12 mouse cellular contexts compared by ENCODE assay signal in the genomic region with DNA sequence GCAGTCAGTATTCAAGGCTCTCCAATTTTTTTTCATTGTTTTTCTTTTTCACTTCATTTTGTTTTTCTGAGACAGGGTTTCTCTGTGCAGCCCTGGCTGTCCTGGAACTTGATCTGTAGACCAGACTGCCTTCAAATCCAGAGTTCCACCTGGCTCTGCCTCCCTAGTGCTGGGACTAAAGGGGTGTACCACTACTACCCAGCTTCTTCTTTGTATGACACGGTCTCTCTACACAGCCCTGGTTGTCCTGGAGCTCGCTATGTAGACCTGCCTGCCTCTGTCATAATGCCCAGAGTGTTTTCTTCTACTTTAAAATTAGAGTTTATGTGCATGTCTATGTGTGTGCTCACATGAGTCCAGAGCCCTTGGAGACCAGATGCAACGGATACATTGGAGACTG. TPM values are rescaled to one million over a fixed set of nuclear protein-coding genes. Genes with fewer than 3 reads are reported as not detected.
DNase-seq lines count a peak whose midpoint lies in the region; ATAC-seq and TF ChIP-seq lines count a peak whose summit lies in the region.
"Had no signal": no experiment of that assay in that cellular context is flagged by ENCODE, and none has a peak within 500 bp of the region (broad histone marks: within the 10 kb centered on the region; RNA-seq: fewer than 3 reads in every experiment).

No protein-coding gene starts in this region.

- no peaks in the 10 kb centered on the region for H3K27me3 ChIP-seq in heart, embryonic 14.5 days (ENCODE audit: control insufficient read depth, insufficient read depth, low read length)
- H3K27me3 ChIP-seq in lung, embryonic 14.5 days (ENCODE audit: insufficient read depth, low read length), result no peaks in the 10 kb centered on the region
- H3K27me3 ChIP-seq in liver, embryonic 13.5 days, result no peaks in the 10 kb centered on the region
- H3K27me3 ChIP-seq: embryonic facial prominence, embryonic 12.5 days had no signal

- no peak overlapping the region for H3K4me3 ChIP-seq in heart, embryonic 14.5 days (ENCODE audit: control insufficient read depth in 1 of 2, insufficient read depth in 1 of 2, low read depth in 1 of 2, low read length in 2 of 2)
- no peak overlapping the region for H3K4me3 ChIP-seq in lung, embryonic 14.5 days (ENCODE audit: low read depth, low read length)
- no peak overlapping the region for H3K4me3 ChIP-seq in bone marrow macrophage, adult 2 months (ENCODE audit: insufficient read depth, low read length)
- H3K4me3 ChIP-seq in liver, embryonic 13.5 days (replicated peaks), result no peak overlapping the region
- H3K4me3 ChIP-seq: embryonic facial prominence, embryonic 12.5 days had no signal

- no peak for ATAC-seq in heart, embryonic 14.5 days (ENCODE audit: insufficient number of reproducible peaks, insufficient read depth, low FRiP score, low read depth)
- ATAC-seq in lung, embryonic 14.5 days (ENCODE audit: insufficient read depth), result no peak
- peak; percentile 51 for ATAC-seq in liver, embryonic 13.5 days (ENCODE audit: low read depth)
- ATAC-seq: forebrain, postnatal 0 days had no signal

- no peak overlapping the region for H3K9ac ChIP-seq in heart, embryonic 14.5 days (ENCODE audit: low read length)
- H3K9ac ChIP-seq in lung, embryonic 14.5 days, result no peak overlapping the region
- peak overlapping the region; percentile 53 for H3K9ac ChIP-seq in liver, embryonic 13.5 days
- H3K9ac ChIP-seq: embryonic facial prominence, embryonic 12.5 days; forebrain, postnatal 0 days had no signal

- H3K36me3 ChIP-seq in heart, embryonic 14.5 days (ENCODE audit: control insufficient read depth, insufficient read depth, low read length), result no peaks in the 10 kb centered on the region
- H3K36me3 ChIP-seq in lung, embryonic 14.5 days (ENCODE audit: insufficient read depth), result no peaks in the 10 kb centered on the region
- no peaks in the 10 kb centered on the region for H3K36me3 ChIP-seq in liver, embryonic 13.5 days
- H3K36me3 ChIP-seq: embryonic facial prominence, embryonic 12.5 days had no signal

- no peaks in the 10 kb centered on the region for H3K9me3 ChIP-seq in heart, embryonic 14.5 days (ENCODE audit: control insufficient read depth, low read length)
- H3K9me3 ChIP-seq in lung, embryonic 14.5 days (ENCODE audit: low read depth, low read length), result no peaks in the 10 kb centered on the region
- no peaks in the 10 kb centered on the region for H3K9me3 ChIP-seq in liver, embryonic 13.5 days (replicated peaks)
- H3K9me3 ChIP-seq: embryonic facial prominence, embryonic 12.5 days had no signal

- no peak for DNase-seq in heart, adult 18-20 months
- DNase-seq in lung, embryonic 14.5 days, result no peak
- no peak for DNase-seq in lung, postnatal 10 days
- no peak for DNase-seq in liver, embryonic 13.5 days
- DNase-seq in cerebellum, adult 9-11 months, result no peak
- no peak for DNase-seq in frontal cortex, adult 2 months (ENCODE audit: extremely low spot score in 1 of 2, low spot score in 1 of 2)
- DNase-seq: adrenal gland, postnatal 25 days; cerebellum, adult 8-10 months; forebrain, postnatal 0 days had no signal

- peak overlapping the region; percentile 35 to 86; a peak in 2 of 4 replicates for H3K27ac ChIP-seq in heart, embryonic 14.5 days (replicated peaks in 1 of 2; ENCODE audit: control insufficient read depth in 1 of 2, insufficient read depth in 1 of 2, low read depth in 2 of 2, low read length in 2 of 2)
- H3K27ac ChIP-seq in lung, embryonic 14.5 days (ENCODE audit: low read depth), result peak overlapping the region; percentile 26; the same call in 1 of the 2 replicates
- H3K27ac ChIP-seq in bone marrow macrophage, adult 2 months (ENCODE audit: insufficient read depth, low read depth, low read length), result peak overlapping the region; percentile 87
- H3K27ac ChIP-seq in liver, embryonic 13.5 days, result peak overlapping the region; percentile 79

- peaks cover 17 to 42% of the 10 kb centered on the region in 2 experiments for H3K4me1 ChIP-seq in heart, embryonic 14.5 days (ENCODE audit: control insufficient read depth in 2 of 2, insufficient read depth in 2 of 2, low read length in 2 of 2)
- peaks cover 24% of the 10 kb centered on the region for H3K4me1 ChIP-seq in lung, embryonic 14.5 days (ENCODE audit: insufficient read depth)
- peaks cover 55% of the 10 kb centered on the region for H3K4me1 ChIP-seq in bone marrow macrophage, adult 2 months (ENCODE audit: control insufficient read depth, insufficient read depth, low read length)
- peaks cover 53% of the 10 kb centered on the region for H3K4me1 ChIP-seq in liver, embryonic 13.5 days (replicated peaks)

- TF ChIP-seq POLR2A in bone marrow macrophage, adult 2 months (IDR thresholded peaks at IDR 0.05; ENCODE audit: borderline replicate concordance, low read depth, low read length), result no peak

- TF ChIP-seq CTCF in lung, embryonic 14.5 days (IDR thresholded peaks at IDR 0.05; ENCODE audit: low read depth), result no peak
- no peak for TF ChIP-seq CTCF in bone marrow macrophage, adult 2 months (IDR thresholded peaks at IDR 0.05; ENCODE audit: low read depth, low read length)

- 68% methylated on average over 3 of the region's 3 CpGs for WGBS in heart, embryonic 14.5 days
- WGBS in lung, embryonic 14.5 days, result 75% methylated on average over 3 of the region's 3 CpGs
- 44% methylated on average over 3 of the region's 3 CpGs for WGBS in liver, embryonic 13.5 days (ENCODE audit: insufficient replicate concordance)

- H3K4me2 ChIP-seq in heart, embryonic 14.5 days (ENCODE audit: low read length), result no peak overlapping the region
- H3K4me2 ChIP-seq in lung, embryonic 14.5 days, result no peak overlapping the region
- peak overlapping the region; percentile 6; the same call in 1 of the 2 replicates for H3K4me2 ChIP-seq in liver, embryonic 13.5 days

RNA-seq across cellular contexts. Expression of a gene that starts 27.3 kb away (rescaled TPM):
- polyA plus RNA-seq in heart, embryonic 14.5 days (2014; fragmentation: Nextera tagmentation; extraction: Ambion mirVana), result 3.3 and 3.4 TPM in 2 replicates
- 10 to 100 TPM in 1 of 2 experiments, 1 to 10 TPM in 1; 7.5 to 10.2 TPM for total RNA-seq in heart, adult 18-20 months (2021)
- 4.9 and 6.0 TPM in 2 replicates for polyA plus RNA-seq in lung, embryonic 14.5 days (2014; fragmentation: Nextera tagmentation; extraction: Ambion mirVana)
- polyA plus RNA-seq in bone marrow macrophage, adult 2 months (2012; ENCODE audit: insufficient read depth, insufficient read length, missing spikeins), result 44.0 and 45.3 TPM in 2 replicates
- polyA plus RNA-seq in liver, embryonic 13.5 days (2015; fragmentation: Nextera tagmentation; extraction: Ambion mirVana), result 3.6 and 3.7 TPM in 2 replicates
- polyA plus RNA-seq in frontal cortex, adult 2 months (2012; rRNA removed), result 1.8 and 2.4 TPM in 2 replicates

Comparison
In these comparisons a context has a peak if more than half of its experiments do, and no peak if none do; other contexts are left out.
1. H3K27ac ChIP-seq: peak in every context shown above with its lines; median percentile 87 in bone marrow macrophage, adult 2 months; 79 in liver, embryonic 13.5 days; 60 in heart, embryonic 14.5 days; 26 in lung, embryonic 14.5 days.